Mouse (Mus musculus) kidney, embryonic 15.5 days (tissue): Measurements from ENCODE around the gene Olfr19. TPM values are rescaled to one million over a fixed set of nuclear protein-coding genes. Genes with fewer than 3 reads are reported as not detected.
"Not testable (repeated sequence)": the region's sequence is repeated elsewhere in the genome, so short reads cannot be mapped to it uniquely, and the experiment has no call there.

Source experiments
- ATAC-seq: fragments of 200-750 bp; cut with Nextera tagmentation; replicated peaks from 2 replicates; pipeline ENCODE4 v1.8.0; 2017; ENCODE audit warnings: moderate TSS enrichment; ENCODE audit not compliant: low FRiP score
- H3K27ac ChIP-seq: fragments of 300-500 bp; sonication (generic); 2 replicates; pipeline ENCODE4 v1.5.1; 2015; ENCODE audit warnings: mild to moderate bottlenecking, inconsistent platforms
- H3K27me3 ChIP-seq: fragments of 300-500 bp; sonication (generic); 2 replicates; pipeline ENCODE4 v1.6.1; 2015; ENCODE audit warnings: inconsistent platforms
- H3K36me3 ChIP-seq: fragments of 300-500 bp; sonication (generic); 2 replicates; pipeline ENCODE4 v1.6.1; 2015; ENCODE audit warnings: inconsistent platforms
- H3K4me1 ChIP-seq: fragments of 300-500 bp; sonication (generic); 2 replicates; pipeline ENCODE4 v1.6.1; 2015; ENCODE audit warnings: inconsistent platforms
- H3K4me2 ChIP-seq: fragments of 300-500 bp; sonication (generic); 2 replicates; pipeline ENCODE4 v1.6.1; 2015; ENCODE audit warnings: moderate library complexity, mild to moderate bottlenecking, inconsistent platforms
- H3K4me3 ChIP-seq: fragments of 300-500 bp; sonication (generic); replicated peaks from 2 replicates; pipeline ENCODE4 v1.5.1; 2015; ENCODE audit warnings: mild to moderate bottlenecking, inconsistent platforms
- H3K9ac ChIP-seq: fragments of 300-500 bp; sonication (generic); 2 replicates; pipeline ENCODE4 v1.6.1; 2015; ENCODE audit warnings: mild to moderate bottlenecking, inconsistent platforms
- H3K9me3 ChIP-seq: fragments of 300-500 bp; sonication (generic); replicated peaks from 2 replicates; pipeline ENCODE4 v1.6.1; 2016; ENCODE audit warnings: inconsistent platforms
- WGBS: fragments of 180-500 bp; shearing (Covaris S2); methylation state at CpG from one replicate; pipeline ENCODE4 v1.1.7; 2015; ENCODE audit warnings: mixed read lengths; 5-methylcytosine and 5-hydroxymethylcytosine counted together
- polyA plus RNA-seq: library from polyadenylated mRNA; unstranded; fragments of >200 nt; fragmentation: Nextera tagmentation; extraction: Ambion mirVana; gene quantifications from 2 replicates; pipeline ENCODE4 v1.2.1, GENCODE M21; 2015

The Olfr19 gene
- not detected in 2 replicates for polyA plus RNA-seq

DNA sequence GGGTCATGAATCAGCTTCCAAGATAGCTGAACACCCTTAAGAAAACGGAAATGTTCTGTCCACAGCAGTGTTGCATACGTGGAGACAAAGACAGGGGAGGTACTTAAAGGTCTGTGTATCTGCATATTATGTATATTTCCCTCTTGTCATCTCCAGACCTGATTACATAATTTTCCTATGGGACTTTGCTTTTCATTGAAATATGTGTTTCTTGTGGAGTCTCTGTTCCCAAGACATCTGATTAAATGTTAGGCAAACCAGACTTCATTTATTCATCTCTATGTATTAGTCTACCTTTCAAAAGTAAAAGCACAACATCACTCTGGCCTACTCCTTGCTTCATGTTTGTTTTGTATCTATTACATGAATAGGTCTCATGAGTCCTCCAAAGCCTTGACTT, at the start of gene Olfr19:
Gene Olfr19, minus strand, starts transcription at position 101 of the 400 bp plus-strand sequence.
- Histone ChIP-seq H3K4me1 (no peaks in the 10 kb centered on the region), H3K36me3 (no peaks in the 10 kb centered on the region), H3K9me3 (no peaks in the 10 kb centered on the region), H3K27ac (no peak within 1 kb of the TSS), H3K4me3 (no peak within 1 kb of the TSS), H3K9ac (no peak within 1 kb of the TSS), H3K27me3 (no peaks in the 10 kb centered on the region), H3K4me2 (no peak within 1 kb of the TSS)
- ATAC-seq, result no peak
- 60% methylated on average over 2 of the region's 2 CpGs for WGBS

DNA sequence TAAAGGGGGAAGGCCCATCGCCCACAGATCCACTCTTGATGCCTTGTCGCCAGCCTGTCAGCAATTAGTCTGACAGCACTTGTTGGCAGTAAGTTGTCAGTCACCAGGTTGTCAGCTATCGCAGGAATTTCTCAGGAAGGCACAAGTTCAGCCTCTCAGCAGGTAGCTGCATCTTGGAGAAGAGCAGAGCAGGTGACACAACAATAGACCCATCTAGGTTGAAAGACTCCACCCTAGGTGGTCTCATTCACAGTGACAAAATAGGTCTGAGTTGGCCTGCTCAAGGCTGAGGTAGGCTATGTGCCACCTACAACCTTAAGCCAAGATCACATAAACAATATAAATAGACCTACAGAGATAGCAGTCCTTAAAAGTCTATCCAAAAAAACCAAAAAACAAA, 8.8 kb upstream of the Olfr19 start:
- WGBS, result 58% methylated on average over 3 of the region's 3 CpGs

DNA sequence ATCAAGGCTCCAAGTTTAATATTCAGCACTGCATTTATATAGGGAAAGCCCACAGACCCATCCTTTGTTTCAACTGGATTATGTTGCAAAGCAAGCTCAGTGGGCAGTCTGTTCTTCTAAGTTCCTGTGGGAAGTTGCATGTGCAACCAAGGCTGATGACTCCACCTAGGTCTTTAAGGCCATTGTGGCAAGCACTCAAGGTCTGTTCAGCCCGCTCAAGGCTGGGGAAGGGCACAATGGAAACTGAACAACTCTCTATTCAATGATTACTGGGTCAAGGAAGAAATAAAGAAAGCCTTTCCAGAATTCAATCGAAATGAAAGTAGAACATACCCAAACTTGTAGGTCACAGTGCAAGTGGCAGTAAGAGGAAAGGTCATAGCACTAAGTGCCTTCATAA, 7.8 kb upstream of the Olfr19 start:
- Histone ChIP-seq H3K4me2 (no peak overlapping the region), H3K9me3 (no peaks in the 10 kb centered on the region), H3K36me3 (no peaks in the 10 kb centered on the region), H3K27ac (no peak overlapping the region), H3K27me3 (no peaks in the 10 kb centered on the region), H3K4me3 (no peak overlapping the region), H3K4me1 (no peaks in the 10 kb centered on the region), H3K9ac (no peak overlapping the region)
- ATAC-seq, result no peak
- 84% methylated on average over 2 of the region's 2 CpGs for WGBS

More for the DNA sequence above, 8.8 kb upstream of the Olfr19 start:
- no peak for ATAC-seq
- Histone ChIP-seq H3K36me3 (no peaks in the 10 kb centered on the region), H3K27ac (no peak overlapping the region), H3K9me3 (no peaks in the 10 kb centered on the region), H3K9ac (no peak overlapping the region), H3K27me3 (no peaks in the 10 kb centered on the region), H3K4me2 (no peak overlapping the region), H3K4me3 (no peak overlapping the region), H3K4me1 (no peaks in the 10 kb centered on the region)

DNA sequence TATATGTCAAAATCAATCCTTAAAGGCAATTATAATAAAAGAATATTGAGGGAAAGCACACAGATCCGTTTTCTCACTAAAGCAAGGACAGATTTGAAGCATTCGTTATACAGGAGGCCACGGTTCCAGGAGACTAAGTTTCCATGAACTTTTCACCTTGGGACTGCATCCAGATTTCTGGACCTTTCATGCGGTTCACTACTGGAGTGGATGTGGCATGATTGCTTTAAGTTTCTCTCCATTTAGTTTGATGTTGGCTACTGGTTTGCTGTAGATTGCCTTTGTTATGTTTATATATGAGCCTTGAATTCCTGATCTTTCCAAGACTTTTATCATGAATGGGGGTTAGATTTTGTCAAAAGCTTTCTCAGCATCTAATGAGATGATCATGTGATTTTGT, 11.2 kb downstream of the Olfr19 start:
- Histone ChIP-seq H3K4me2 (no peak overlapping the region), H3K9me3 (0 out of 2 replicates have a peak, but pooled peaks cover 5% of the 10 kb centered on the region), H3K4me1 (no peaks in the 10 kb centered on the region), H3K27ac (no peak overlapping the region), H3K36me3 (no peaks in the 10 kb centered on the region), H3K4me3 (no peak overlapping the region), H3K9ac (no peak overlapping the region), H3K27me3 (no peaks in the 10 kb centered on the region)
- no peak for ATAC-seq
- 80% methylated on average over 4 of the region's 4 CpGs for WGBS

DNA sequence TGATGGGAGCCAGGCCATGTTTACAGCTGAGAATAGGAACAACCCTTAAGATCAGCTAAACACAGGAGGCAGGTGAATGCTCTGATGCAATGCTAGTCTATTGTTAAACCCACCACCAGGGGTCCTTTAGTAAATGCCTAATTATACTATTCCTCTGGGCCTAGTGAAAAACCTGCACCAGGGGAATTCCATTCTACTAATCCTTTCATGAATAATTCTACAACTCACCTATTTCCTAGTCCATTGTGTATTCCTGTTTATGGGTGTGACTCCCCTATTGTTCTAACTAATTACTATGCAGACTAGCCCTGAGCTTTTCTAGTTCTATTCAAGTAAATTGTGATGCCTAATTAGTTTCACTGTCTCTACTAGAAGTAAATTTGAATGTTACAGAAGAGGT, 11.7 kb downstream of the Olfr19 start:
- not testable (repeated sequence) for H3K9ac ChIP-seq, H3K9me3 ChIP-seq, H3K4me3 ChIP-seq, H3K36me3 ChIP-seq, H3K4me2 ChIP-seq, H3K27me3 ChIP-seq, ATAC-seq, H3K4me1 ChIP-seq, H3K27ac ChIP-seq

DNA sequence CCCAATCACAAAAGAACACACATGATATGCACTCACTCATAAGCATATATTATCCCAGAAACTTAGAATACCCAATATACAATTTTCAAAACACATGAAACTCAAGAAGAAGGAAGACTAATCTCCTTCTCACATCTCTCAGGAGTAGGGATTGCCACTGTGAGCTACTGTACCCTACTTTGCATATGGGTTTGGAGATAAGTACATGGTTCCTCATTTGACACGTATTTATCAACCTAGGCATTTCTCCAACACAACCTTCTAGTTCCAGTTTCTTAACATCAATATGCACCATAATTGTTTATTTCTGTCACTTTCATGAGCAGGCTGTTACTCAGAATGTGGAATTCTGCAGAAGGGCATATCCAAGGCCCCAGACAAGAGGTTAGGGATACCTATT, 31.1 kb downstream of the Olfr19 start:
- Histone ChIP-seq H3K27me3 (no peaks in the 10 kb centered on the region), H3K4me2 (no peak overlapping the region), H3K27ac (no peak overlapping the region), H3K9me3 (no peaks in the 10 kb centered on the region), H3K36me3 (no peaks in the 10 kb centered on the region), H3K4me1 (no peaks in the 10 kb centered on the region), H3K4me3 (no peak overlapping the region), H3K9ac (no peak overlapping the region)
- WGBS, result 78% methylated on average over 1 of the region's 1 CpGs
- no peak for ATAC-seq

DNA sequence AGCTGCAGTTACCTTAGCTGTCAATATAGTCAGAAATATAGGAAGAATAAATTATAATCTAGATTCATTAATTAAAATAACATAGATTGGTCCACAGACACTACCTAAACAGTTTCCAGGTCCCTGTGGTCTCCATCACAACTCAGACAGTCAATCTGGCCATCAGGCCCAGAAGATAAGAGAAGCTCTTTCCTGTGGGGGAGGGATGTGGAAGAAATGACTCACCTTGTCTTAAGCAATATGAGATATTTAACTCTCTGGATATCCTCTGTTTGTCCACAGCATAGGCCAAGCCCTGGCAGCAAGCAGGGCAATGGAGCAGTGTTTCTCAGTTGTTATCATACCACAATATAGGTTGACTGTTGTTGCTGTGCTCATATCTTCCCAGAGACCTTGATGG, 42.5 kb downstream of the Olfr19 start:
- Histone ChIP-seq H3K36me3 (no peaks in the 10 kb centered on the region), H3K4me3 (no peak overlapping the region), H3K4me1 (no peaks in the 10 kb centered on the region), H3K27me3 (no peaks in the 10 kb centered on the region), H3K4me2 (no peak overlapping the region), H3K9ac (no peak overlapping the region), H3K27ac (no peak overlapping the region), H3K9me3 (peaks cover 11% of the 10 kb centered on the region)
- no peak for ATAC-seq

Other genes with a start within 250 kb of the Olfr19 start
- gene Fgd4, start 75.9 kb downstream of the Olfr19 start, polyA plus RNA-seq, result 12.8 and 14.8 TPM in 2 replicates
- 0.48 and 0.51 TPM in 2 replicates for gene Spag6l, start 153.1 kb upstream of the Olfr19 start, polyA plus RNA-seq
- 0.19 and 0.61 TPM in 2 replicates for gene Igll1, start 187.6 kb upstream of the Olfr19 start, polyA plus RNA-seq
- gene Top3b, start 194.3 kb upstream of the Olfr19 start, polyA plus RNA-seq, result 62.8 and 74.7 TPM in 2 replicates
- gene Vpreb1, start 194.4 kb upstream of the Olfr19 start, polyA plus RNA-seq, result 1.9 and 3.0 TPM in 2 replicates
- 31.0 and 31.7 TPM in 2 replicates for gene Ppm1f, start 220.1 kb upstream of the Olfr19 start, polyA plus RNA-seq